Mouse (Mus musculus) erythroblast, adult 5-6 weeks (primary cell): ENCODE data around the gene Ifnl3. TPM values are rescaled to one million over a fixed set of nuclear protein-coding genes. Genes with fewer than 3 reads are reported as not detected.

Source experiments
- ATAC-seq: replicated peaks from 2 replicates; pipeline ENCODE4 v1.8.0; 2016; ENCODE audit warnings: moderate number of reproducible peaks, mild to moderate bottlenecking, moderate TSS enrichment, inconsistent platforms; ENCODE audit not compliant: poor library complexity, low FRiP score, severe bottlenecking
- total RNA-seq, 2 experiments: library from RNA; stranded (forward) in 1 of 2; stranded (reverse) in 1 of 2; fragments of 150-400 nt in 1 of 2; fragments of 200-764, 138-1000 nt in 1 of 2; gene quantifications; 2 replicates each; pipeline versions ENCODE4 v1.2.3 to v1.2.4; 2015 to 2017; ENCODE audit warnings: low replicate concordance in 2 of 2

Gene Ifnl3
- total RNA-seq, 2 experiments from 2014 or later, result not detected

- no peak; the same call in 1 of the 2 replicates for ATAC-seq
Measured at GRCm38 (mm10) chr7:28545048-28545890, 22.6 kb downstream of the Ifnl3 start.

GRCm38 (mm10) chr7:28545891-28546210, 23.2 kb downstream of the Ifnl3 start:
- ATAC-seq, result no peak

DNA sequence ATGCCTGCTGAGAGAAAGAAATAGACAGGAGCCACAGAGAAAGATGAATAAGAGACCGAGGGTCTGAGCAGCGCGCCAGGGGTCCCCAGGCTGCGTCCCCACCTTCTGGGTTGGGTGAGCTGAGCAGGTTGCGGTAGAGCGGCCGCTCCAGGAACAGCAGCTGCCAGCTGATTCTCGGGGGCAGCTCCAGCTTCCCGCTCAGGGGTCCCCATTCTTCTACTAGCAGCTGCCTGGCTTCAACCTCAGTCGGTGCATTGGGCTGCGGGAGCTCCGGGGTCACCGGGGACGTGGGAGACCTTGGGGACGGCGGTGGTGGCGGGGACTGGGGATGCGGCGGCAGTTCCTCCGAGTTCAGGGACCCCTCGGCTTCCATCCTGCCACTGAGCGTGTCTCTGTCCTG, 24.0 kb downstream of the Ifnl3 start:
- no peak for ATAC-seq

GRCm38 (mm10) chr7:28547154-28547553, 24.5 kb downstream of the Ifnl3 start, which contains the start of gene Nccrp1:
Gene Nccrp1 (minus strand): TSS chr7:28547254.
- no peak for ATAC-seq

DNA sequence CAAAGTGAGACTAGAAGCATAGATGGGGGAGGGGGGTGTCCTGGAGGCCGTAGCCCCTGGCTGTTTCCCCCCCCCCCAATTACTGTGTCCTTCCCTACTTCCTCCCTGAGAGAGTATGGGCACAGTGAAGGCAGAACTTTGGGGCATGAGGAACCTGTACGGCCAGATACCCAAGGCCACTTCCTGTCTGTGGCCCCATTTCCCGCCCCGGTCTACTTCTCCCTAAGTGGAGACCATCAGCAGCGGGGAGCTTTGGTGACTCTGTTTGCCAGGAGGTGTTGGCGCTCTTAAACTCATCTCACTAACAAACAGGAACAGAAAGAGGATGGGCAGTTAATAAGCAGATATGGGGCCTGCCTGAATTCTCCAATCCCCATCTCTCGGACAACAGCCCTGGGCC, 25.0 kb downstream of the Ifnl3 start:
- ATAC-seq, result no peak

DNA sequence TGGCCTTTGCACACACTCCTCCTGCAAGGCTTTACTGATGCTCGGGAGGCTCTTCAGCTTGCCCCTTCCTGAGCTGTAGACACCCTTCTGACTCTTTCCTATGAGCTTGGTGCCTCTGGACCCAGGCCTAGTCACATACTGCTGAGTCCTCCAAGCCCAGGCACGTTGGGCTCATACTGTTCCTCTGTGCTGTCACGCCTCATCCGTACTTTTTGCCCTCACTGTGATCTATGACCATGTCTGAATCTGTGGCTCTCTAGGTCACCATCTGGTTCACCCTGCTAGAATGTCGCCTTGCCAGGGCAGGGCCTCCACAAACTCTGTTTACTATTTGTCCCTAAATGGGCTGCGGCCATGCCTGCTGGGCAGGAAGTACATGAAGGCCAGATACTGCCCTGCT, 30.4 kb downstream of the Ifnl3 start:
- ATAC-seq, result no peak

DNA sequence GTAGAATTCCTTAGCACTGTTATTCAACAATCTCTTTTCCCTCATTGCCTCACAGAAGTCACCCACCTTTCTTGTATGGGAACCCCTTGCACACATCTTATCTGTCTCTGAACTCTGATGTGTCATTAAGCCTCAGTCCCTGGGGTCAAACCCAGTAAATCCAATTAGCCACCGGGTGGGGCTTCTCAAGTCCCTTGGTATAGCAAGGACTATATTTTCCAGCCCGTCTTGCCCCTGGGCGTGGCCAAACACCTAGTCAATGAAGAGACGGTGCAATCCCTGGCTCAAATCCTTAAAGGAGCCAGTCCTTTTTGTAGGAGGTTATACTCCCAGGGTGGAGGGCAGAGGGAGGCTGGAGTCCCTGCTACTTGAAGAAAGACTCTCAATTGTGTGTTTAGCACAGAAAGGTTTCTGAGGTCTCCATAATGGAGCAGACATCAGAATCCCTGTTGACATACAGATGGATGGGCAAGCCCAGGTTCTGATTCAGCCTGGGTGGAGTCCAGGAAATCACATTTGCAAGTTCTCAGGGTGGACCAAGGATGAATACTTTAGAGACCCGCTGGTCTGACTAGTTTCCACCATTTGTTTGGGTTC, 33.4 kb downstream of the Ifnl3 start:
- no peak for ATAC-seq

DNA sequence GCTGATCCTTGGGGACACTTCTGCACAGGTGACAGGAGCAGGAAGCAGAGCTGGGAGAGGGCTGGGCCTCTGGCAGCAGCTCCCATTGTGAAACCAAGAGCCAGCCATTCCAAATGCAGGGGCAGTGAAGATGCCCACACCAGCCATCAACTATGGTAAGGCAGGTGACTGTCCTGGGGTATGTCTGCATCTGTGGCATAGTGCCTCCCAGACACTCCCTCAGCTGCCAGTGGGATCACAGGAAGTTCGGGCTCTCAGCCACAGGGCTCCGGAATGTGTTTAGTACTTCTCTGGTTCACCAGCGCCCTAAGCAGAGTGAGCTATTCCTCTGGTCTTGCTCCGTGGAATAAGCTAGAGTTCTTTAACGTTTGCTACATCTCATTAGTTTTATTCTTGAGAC, 34.4 kb downstream of the Ifnl3 start:
- ATAC-seq, result no peak

DNA sequence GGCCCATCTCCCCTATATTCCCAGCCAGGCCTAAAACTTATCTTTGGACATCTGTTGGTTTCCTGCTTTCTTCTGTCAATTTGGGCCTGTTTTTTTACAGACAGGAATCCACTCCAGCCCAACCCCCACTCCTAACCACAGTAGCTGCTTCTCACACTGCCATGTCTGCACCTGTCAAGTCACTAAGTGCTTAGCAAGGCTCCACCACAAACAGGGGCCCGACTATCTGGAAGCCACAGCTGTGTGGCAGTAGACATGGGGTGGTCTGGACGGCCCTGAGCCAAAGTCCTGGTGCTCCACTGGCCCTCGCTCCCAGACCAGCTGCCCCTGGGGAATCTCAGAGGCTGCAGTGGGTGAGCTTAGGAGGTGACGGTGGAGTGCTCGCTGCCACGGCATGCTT, 35.1 kb downstream of the Ifnl3 start:
- no peak for ATAC-seq

DNA sequence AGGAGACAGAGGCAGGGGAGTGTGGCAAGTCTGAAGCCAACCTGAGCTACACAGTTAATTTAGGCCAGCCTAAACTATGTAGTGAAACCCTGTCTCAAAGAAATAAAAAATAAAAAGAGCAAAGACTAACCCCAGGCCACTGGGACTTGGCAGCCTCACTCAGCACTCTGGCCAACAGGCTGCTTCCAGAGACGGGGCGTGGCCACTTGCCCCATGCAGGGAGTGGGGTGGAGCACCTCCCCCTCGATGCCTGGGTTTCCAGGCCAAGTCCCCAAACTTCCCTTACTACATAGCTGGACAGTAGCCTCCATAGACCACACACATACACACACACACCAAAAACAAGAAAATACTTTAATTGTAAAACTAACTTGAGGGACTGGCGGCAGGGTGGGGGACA, 35.9 kb downstream of the Ifnl3 start:
- no peak for ATAC-seq

- ATAC-seq, result no peak
Measured at GRCm38 (mm10) chr7:28560856-28561255, 38.2 kb downstream of the Ifnl3 start.

- no peak for ATAC-seq
Measured at GRCm38 (mm10) chr7:28561967-28562366, 39.3 kb downstream of the Ifnl3 start.

- no peak for ATAC-seq
Measured at GRCm38 (mm10) chr7:28562371-28562770, 39.7 kb downstream of the Ifnl3 start.

GRCm38 (mm10) chr7:28562951-28563350, 40.3 kb downstream of the Ifnl3 start:
- ATAC-seq, result no peak

DNA sequence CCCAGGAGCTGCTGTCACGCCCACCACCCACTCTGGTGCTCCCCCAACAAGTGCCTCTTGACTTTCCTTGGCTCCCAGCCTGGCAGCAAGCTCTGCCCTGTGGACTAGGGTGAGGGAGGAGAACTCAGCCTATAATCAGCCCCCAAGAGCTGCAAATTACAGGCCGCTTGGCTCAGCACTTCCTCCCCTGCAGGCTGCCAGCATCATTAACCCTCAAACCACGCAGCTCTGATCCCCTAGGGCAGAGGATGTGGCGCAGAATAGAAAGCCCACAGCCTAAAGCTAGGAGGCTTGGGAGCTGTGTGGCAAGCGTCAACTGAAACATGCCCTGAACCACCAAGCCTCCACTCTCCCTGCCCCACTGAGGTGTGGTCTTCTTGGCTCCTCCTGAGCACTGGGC, 42.8 kb downstream of the Ifnl3 start:
- no peak for ATAC-seq

GRCm38 (mm10) chr7:28567539-28567938, 44.9 kb downstream of the Ifnl3 start:
- ATAC-seq, result no peak

DNA sequence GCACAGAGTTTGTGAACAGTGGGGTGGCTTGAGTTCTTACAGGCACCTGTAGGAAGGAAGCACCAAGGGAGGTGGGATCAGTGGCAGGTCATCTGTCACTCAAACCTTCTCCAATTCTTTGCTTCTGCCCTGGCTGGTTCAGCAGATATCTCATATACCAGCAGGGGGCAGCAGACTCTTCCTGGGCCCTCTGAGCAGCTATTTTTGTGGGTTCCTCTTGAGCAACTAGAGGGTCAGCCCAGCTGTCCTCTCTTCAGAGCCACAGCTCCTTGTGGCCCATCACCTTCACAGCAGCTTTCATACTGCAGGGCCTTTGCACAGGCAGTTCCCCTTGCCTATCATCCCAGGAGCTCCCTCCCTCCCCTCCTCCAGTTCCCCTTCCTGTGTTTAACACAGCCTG, 45.6 kb downstream of the Ifnl3 start:
- ATAC-seq, result peak; percentile 64

DNA sequence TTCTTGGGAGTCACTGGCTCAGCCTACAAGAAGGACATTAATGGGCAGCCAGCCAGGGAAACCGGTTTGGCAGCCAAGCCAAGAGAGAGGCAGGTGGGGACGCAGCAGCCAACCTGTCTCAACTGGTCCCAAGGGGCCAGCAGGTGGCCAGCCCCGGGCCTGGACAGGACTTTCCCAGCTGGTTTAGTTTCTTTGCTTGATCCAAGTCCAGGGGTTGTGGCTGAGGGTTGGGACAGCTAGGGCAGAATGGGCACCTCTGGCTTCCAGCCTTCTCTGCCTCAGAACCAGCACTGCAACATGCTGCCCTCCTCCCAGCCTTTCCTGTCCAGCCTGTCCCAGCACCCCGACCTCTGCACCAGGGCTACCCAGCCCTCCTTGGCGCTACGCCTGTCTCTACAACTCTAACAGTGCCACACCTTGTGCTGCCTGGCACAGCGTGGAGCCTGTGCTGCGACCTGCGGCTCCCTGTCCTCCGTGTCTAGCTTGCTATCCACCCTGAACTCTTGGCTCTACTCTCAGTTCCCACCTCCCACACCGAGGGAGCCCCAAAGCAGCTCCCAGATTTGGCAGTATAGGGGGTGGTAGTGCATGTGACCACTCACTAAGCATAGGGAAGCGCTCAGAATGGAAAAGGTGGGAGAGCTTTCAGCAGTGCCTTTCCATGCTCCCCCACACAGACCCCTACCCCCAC, 47.8 kb downstream of the Ifnl3 start:
- ATAC-seq, result no peak

GRCm38 (mm10) chr7:28570982-28571682, 48.5 kb downstream of the Ifnl3 start:
- no peak for ATAC-seq

DNA sequence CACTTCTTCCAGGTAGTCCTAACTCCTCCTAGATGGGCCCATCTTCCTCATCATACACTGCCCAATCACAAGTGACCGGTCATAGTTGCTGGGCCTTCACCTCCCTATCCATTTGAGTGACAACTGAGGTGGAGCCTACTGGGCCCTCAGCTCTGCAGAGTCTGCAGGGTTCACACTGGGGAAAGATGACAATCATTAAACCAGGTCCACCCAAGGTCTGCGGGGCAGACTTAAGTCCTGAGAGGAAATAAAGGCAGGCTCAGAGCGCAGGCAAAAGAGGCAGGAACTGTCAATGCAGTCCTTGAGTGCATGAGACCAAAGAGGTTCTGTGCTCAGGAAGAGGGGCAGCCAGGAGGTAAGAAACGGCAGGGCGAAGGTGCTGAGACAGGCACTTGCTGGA, 50.1 kb downstream of the Ifnl3 start:
- ATAC-seq, result no peak
